Mouse (Mus musculus) megakaryocyte, adult 5-6 weeks (primary cell): ENCODE results near the gene Olfr1299. TPM values are rescaled to one million over a fixed set of nuclear protein-coding genes. Genes with fewer than 3 reads are reported as not detected.

Experiments used
- ATAC-seq: 2 replicates; pipeline ENCODE4 v1.8.0; 2016; ENCODE audit warnings: mild to moderate bottlenecking, inconsistent platforms; ENCODE audit not compliant: poor library complexity, severe bottlenecking
- total RNA-seq, 2 experiments: library from RNA; stranded (forward) in 1 of 2; stranded (reverse) in 1 of 2; fragments of 153-499, 151-499 nt in 1 of 2; fragments of 221-1000, 200-1000 nt in 1 of 2; gene quantifications; 2 replicates each; pipeline versions ENCODE4 v1.2.3 to v1.2.4; 2015 to 2017

Gene Olfr1299
- not detected in 2 replicates for total RNA-seq (2015)
- total RNA-seq (2017), result not detected in 2 replicates

DNA sequence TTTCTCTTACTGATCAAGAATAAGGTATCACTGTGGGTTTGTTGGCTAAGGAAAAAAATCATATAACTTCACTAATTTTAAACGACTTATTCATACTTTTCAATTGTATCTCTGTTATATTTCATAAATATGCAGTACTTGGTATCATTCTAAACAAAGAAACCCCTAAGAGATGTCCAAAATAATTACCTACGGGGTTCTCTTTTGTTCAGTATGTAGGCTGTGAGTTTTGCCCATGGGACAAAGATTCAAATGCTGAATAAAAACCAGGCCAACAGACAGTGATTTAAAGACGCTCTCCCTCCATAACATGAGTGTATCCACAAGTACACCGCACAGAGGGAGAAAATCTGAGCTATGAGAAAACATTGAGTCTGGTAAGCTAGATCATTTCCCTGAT, at the start of gene Olfr1299:
Olfr1299 (plus strand) TSS at position 301 of the 400 bp plus-strand sequence.
- ATAC-seq, result no peak

- no peak for ATAC-seq
Observed at GRCm38 (mm10) chr2:111626397-111626796, 34.8 kb upstream of the Olfr1299 start, which contains the start of gene Olfr1297. TSS of gene Olfr1297 (minus strand) at chr2:111626497.

GRCm38 (mm10) chr2:111649101-111649500, 12.1 kb upstream of the Olfr1299 start, which contains the start of gene Olfr1298:
TSS of gene Olfr1298 (minus strand) at chr2:111649201.
- no peak for ATAC-seq

Other genes starting within 250 kb of the Olfr1299 start
- gene Olfr1286, start 238.3 kb upstream of the Olfr1299 start, total RNA-seq (2015), result not detected in 2 replicates
- 0.18 TPM in 1 of 2 replicates, not detected in the other for gene Olfr1286, start 238.3 kb upstream of the Olfr1299 start, total RNA-seq (2017)
- gene Olfr1287, start 212.3 kb upstream of the Olfr1299 start, total RNA-seq (2015), result not detected in 2 replicates
- gene Olfr1287, start 212.3 kb upstream of the Olfr1299 start, total RNA-seq (2017), result not detected in 2 replicates
- gene Olfr1288, start 187.3 kb upstream of the Olfr1299 start, total RNA-seq (2015), result not detected in 2 replicates
- gene Olfr1288, start 187.3 kb upstream of the Olfr1299 start, total RNA-seq (2017), result not detected in 2 replicates
- not detected in 2 replicates for gene Olfr1289, start 180.6 kb upstream of the Olfr1299 start, total RNA-seq (2015)
- gene Olfr1289, start 180.6 kb upstream of the Olfr1299 start, total RNA-seq (2017), result not detected in 2 replicates
- gene Olfr1290, start 167.6 kb upstream of the Olfr1299 start, total RNA-seq (2015), result not detected in 2 replicates
- gene Olfr1290, start 167.6 kb upstream of the Olfr1299 start, total RNA-seq (2017), result not detected in 2 replicates
- gene Olfr1291-ps1, start 164.2 kb upstream of the Olfr1299 start, total RNA-seq (2015), result not detected in 2 replicates
- gene Olfr1291-ps1, start 164.2 kb upstream of the Olfr1299 start, total RNA-seq (2017), result not detected in 2 replicates
- gene Olfr1293-ps, start 136.2 kb upstream of the Olfr1299 start, total RNA-seq (2015), result not detected in 2 replicates
- not detected in 2 replicates for gene Olfr1293-ps, start 136.2 kb upstream of the Olfr1299 start, total RNA-seq (2017)
- not detected in 2 replicates for gene Olfr1294, start 121.1 kb upstream of the Olfr1299 start, total RNA-seq (2015)
- gene Olfr1294, start 121.1 kb upstream of the Olfr1299 start, total RNA-seq (2017), result not detected in 2 replicates
- gene Olfr1295, start 91.7 kb upstream of the Olfr1299 start, total RNA-seq (2015), result not detected in 2 replicates
- not detected in 2 replicates for gene Olfr1295, start 91.7 kb upstream of the Olfr1299 start, total RNA-seq (2017)
- not detected in 2 replicates for gene Olfr1297, start 34.9 kb upstream of the Olfr1299 start, total RNA-seq (2015)
- gene Olfr1297, start 34.9 kb upstream of the Olfr1299 start, total RNA-seq (2017), result not detected in 2 replicates
- gene Olfr1298, start 12.2 kb upstream of the Olfr1299 start, total RNA-seq (2015), result not detected in 2 replicates
- not detected in 2 replicates for gene Olfr1298, start 12.2 kb upstream of the Olfr1299 start, total RNA-seq (2017)
- not detected in 2 replicates for gene Olfr1301, start 89.6 kb downstream of the Olfr1299 start, total RNA-seq (2015)
- gene Olfr1301, start 89.6 kb downstream of the Olfr1299 start, total RNA-seq (2017), result not detected in 2 replicates
- not detected in 2 replicates for gene Olfr1302, start 116.0 kb downstream of the Olfr1299 start, total RNA-seq (2015)
- not detected in 2 replicates for gene Olfr1302, start 116.0 kb downstream of the Olfr1299 start, total RNA-seq (2017)
- gene Olfr1303, start 158.9 kb downstream of the Olfr1299 start, total RNA-seq (2015), result not detected in 2 replicates
- gene Olfr1303, start 158.9 kb downstream of the Olfr1299 start, total RNA-seq (2017), result not detected in 2 replicates
- gene Olfr1305, start 215.7 kb downstream of the Olfr1299 start, total RNA-seq (2015), result not detected in 2 replicates
- not detected in 2 replicates for gene Olfr1305, start 215.7 kb downstream of the Olfr1299 start, total RNA-seq (2017)